Mouse (Mus musculus) urinary bladder, adult 18-20 months (tissue): ENCODE data around the gene Mrpl11.
"Not testable (repeated sequence)": the region's sequence is repeated elsewhere in the genome, so short reads cannot be mapped to it uniquely, and the experiment has no call there.

Experiments used
- DNase-seq, 2 experiments: peaks; one replicate each; pipeline ENCODE4 v3.0.0; 2022; ENCODE audit warnings: low spot score in 2 of 2, mixed read lengths in 2 of 2

Gene Mrpl11

GRCm38 (mm10) chr19:4992904-4993303, 31.0 kb downstream of the Mrpl11 start:
- peak; percentile 30 to 59 for DNase-seq

GRCm38 (mm10) chr19:4994043-4994442, 32.1 kb downstream of the Mrpl11 start:
- DNase-seq = no peak

- no peak for DNase-seq
These were observed 37.6 kb downstream of the Mrpl11 start for GRCm38 (mm10) chr19:4999445-5000140.

- DNase-seq = peak; percentile 60 to 63
These were observed 39.9 kb downstream of the Mrpl11 start for GRCm38 (mm10) chr19:5001666-5002406.

- not testable (repeated sequence) for DNase-seq
These were observed 41.7 kb downstream of the Mrpl11 start for GRCm38 (mm10) chr19:5003644-5004043.

GRCm38 (mm10) chr19:5004925-5005324, 43.0 kb downstream of the Mrpl11 start:
- DNase-seq = no peak

- DNase-seq = no peak
These were observed 51.2 kb downstream of the Mrpl11 start for GRCm38 (mm10) chr19:5013138-5013537.

GRCm38 (mm10) chr19:5014961-5015398, 53.0 kb downstream of the Mrpl11 start:
- no peak for DNase-seq

- no peak for DNase-seq
These were observed 54.3 kb downstream of the Mrpl11 start for GRCm38 (mm10) chr19:5016221-5016742.
